Mouse (Mus musculus) cortical plate, adult 2 months (tissue): ENCODE measurements around the gene Hmga1. TPM values are rescaled to one million over a fixed set of nuclear protein-coding genes. Genes with fewer than 3 reads are reported as not detected.

ENCODE experiments used
- H3K27ac ChIP-seq: fragments of 200-500 bp; 2 replicates; pipeline ENCODE4 v1.5.1; 2012; ENCODE audit warnings: low read length, control low read depth, inconsistent platforms; ENCODE audit not compliant: insufficient read depth
- H3K4me1 ChIP-seq: fragments of 200-500 bp; 2 replicates; pipeline ENCODE4 v1.6.1; 2011; ENCODE audit warnings: low read length; ENCODE audit not compliant: control insufficient read depth, insufficient read depth
- H3K4me3 ChIP-seq: fragments of 200-500 bp; 2 replicates; pipeline ENCODE4 v1.5.1; 2011; ENCODE audit warnings: mild to moderate bottlenecking, low read length, control low read depth; ENCODE audit not compliant: insufficient read depth
- CTCF ChIP-seq: fragments of 200-500 bp; IDR thresholded peaks from 2 replicates; pipeline ENCODE4 v1.5.1; 2011; ENCODE audit warnings: mild to moderate bottlenecking, control low read depth, low read length; ENCODE audit not compliant: insufficient read depth; ENCODE audit errors: extremely low read depth
- POLR2A ChIP-seq: fragments of 200-500 bp; IDR thresholded peaks from 2 replicates; pipeline ENCODE4 v1.6.1; 2011; ENCODE audit warnings: mild to moderate bottlenecking, low read length, control low read depth; ENCODE audit not compliant: insufficient read depth; ENCODE audit errors: extremely low read depth
- polyA plus RNA-seq: library from polyadenylated mRNA; depleted of rRNA; stranded (reverse); fragments of >200 nt; gene quantifications from 2 replicates; pipeline ENCODE4 v1.2.3, GENCODE M21; 2012

Hmga1 gene
- polyA plus RNA-seq, 1 experiment, result 75.1 TPM

- Histone ChIP-seq H3K27ac (no peak overlapping the region), H3K4me1 (no peaks in the 10 kb centered on the region), H3K4me3 (no peak overlapping the region)
- TF ChIP-seq CTCF (no peak), POLR2A (no peak)
These were observed 29.1 kb upstream of the Hmga1 start for GRCm38 (mm10) chr17:27527188-27527587.

- no peak for TF ChIP-seq POLR2A
- no peak for TF ChIP-seq CTCF
These were observed 28.3 kb upstream of the Hmga1 start for GRCm38 (mm10) chr17:27528030-27528429.

GRCm38 (mm10) chr17:27528767-27529166, 27.5 kb upstream of the Hmga1 start:
- TF ChIP-seq POLR2A (no peak), CTCF (no peak)
- Histone ChIP-seq H3K27ac (no peak overlapping the region), H3K4me3 (no peak overlapping the region), H3K4me1 (no peaks in the 10 kb centered on the region)

More at GRCm38 (mm10) chr17:27528030-27528429, 28.3 kb upstream of the Hmga1 start:
- no peak overlapping the region for H3K27ac ChIP-seq
- no peaks in the 10 kb centered on the region for H3K4me1 ChIP-seq
- H3K4me3 ChIP-seq, result no peak overlapping the region

GRCm38 (mm10) chr17:27532095-27532494, 24.2 kb upstream of the Hmga1 start:
- TF ChIP-seq POLR2A (no peak), CTCF (no peak)
- H3K27ac ChIP-seq, result no peak overlapping the region
- H3K4me1 ChIP-seq, result no peaks in the 10 kb centered on the region
- no peak overlapping the region for H3K4me3 ChIP-seq

GRCm38 (mm10) chr17:27533354-27533753, 22.9 kb upstream of the Hmga1 start:
- no peaks in the 10 kb centered on the region for H3K4me1 ChIP-seq
- TF ChIP-seq CTCF (no peak), POLR2A (no peak)
- no peak overlapping the region for H3K4me3 ChIP-seq
- H3K27ac ChIP-seq, result no peak overlapping the region

- no peak overlapping the region for H3K27ac ChIP-seq
- TF ChIP-seq POLR2A (no peak), CTCF (peak; percentile 99)
- no peaks in the 10 kb centered on the region for H3K4me1 ChIP-seq
- H3K4me3 ChIP-seq, result no peak overlapping the region
These were observed 21.6 kb upstream of the Hmga1 start for GRCm38 (mm10) chr17:27534718-27535117.

GRCm38 (mm10) chr17:27541261-27541660, 15.0 kb upstream of the Hmga1 start:
- Histone ChIP-seq H3K4me1 (no peaks in the 10 kb centered on the region), H3K4me3 (no peak overlapping the region), H3K27ac (no peak overlapping the region)
- TF ChIP-seq POLR2A (no peak), CTCF (no peak)

GRCm38 (mm10) chr17:27541984-27542383, 14.3 kb upstream of the Hmga1 start:
- Histone ChIP-seq H3K4me1 (no peaks in the 10 kb centered on the region), H3K4me3 (no peak overlapping the region), H3K27ac (no peak overlapping the region)
- TF ChIP-seq CTCF, result no peak
- TF ChIP-seq POLR2A, result no peak

- TF ChIP-seq POLR2A (no peak), CTCF (no peak)
- H3K4me1 ChIP-seq, result no peaks in the 10 kb centered on the region
- no peak overlapping the region for H3K4me3 ChIP-seq
- H3K27ac ChIP-seq, result no peak overlapping the region
These were observed 11.7 kb upstream of the Hmga1 start for GRCm38 (mm10) chr17:27544551-27544950.

GRCm38 (mm10) chr17:27545991-27546390, 10.3 kb upstream of the Hmga1 start:
- TF ChIP-seq CTCF, result no peak
- TF ChIP-seq POLR2A, result no peak
- H3K4me3 ChIP-seq, result no peak overlapping the region

GRCm38 (mm10) chr17:27546574-27547085, 9.7 kb upstream of the Hmga1 start:
- no peaks in the 10 kb centered on the region for H3K4me1 ChIP-seq
- TF ChIP-seq CTCF, result no peak
- no peak for TF ChIP-seq POLR2A
- no peak overlapping the region for H3K27ac ChIP-seq
- no peak overlapping the region for H3K4me3 ChIP-seq

More at GRCm38 (mm10) chr17:27545991-27546390, 10.3 kb upstream of the Hmga1 start:
- no peaks in the 10 kb centered on the region for H3K4me1 ChIP-seq
- no peak overlapping the region for H3K27ac ChIP-seq

- TF ChIP-seq CTCF (no peak), POLR2A (no peak)
- Histone ChIP-seq H3K4me1 (no peaks in the 10 kb centered on the region), H3K4me3 (no peak overlapping the region)
These were observed 8.9 kb upstream of the Hmga1 start for GRCm38 (mm10) chr17:27547253-27547868.

More at GRCm38 (mm10) chr17:27547253-27547868, 8.9 kb upstream of the Hmga1 start:
- no peak overlapping the region for H3K27ac ChIP-seq
